Mouse (Mus musculus) olfactory bulb, adult 2 months (tissue): ENCODE measurements around the gene Pgc. TPM values are rescaled to one million over a fixed set of nuclear protein-coding genes. Genes with fewer than 3 reads are reported as not detected.
A peak's percentile ranks its signal among the peaks of the same experiment; 100 is the strongest.

Experiments
- H3K27ac ChIP-seq: fragments of 200-500 bp; 2 replicates; pipeline ENCODE4 v1.5.1; 2012; ENCODE audit warnings: low read depth, low read length; ENCODE audit not compliant: insufficient read depth
- H3K4me1 ChIP-seq: fragments of 200-500 bp; 2 replicates; pipeline ENCODE4 v1.6.1; 2012; ENCODE audit warnings: low read length; ENCODE audit not compliant: control insufficient read depth, insufficient read depth
- H3K4me3 ChIP-seq: fragments of 200-500 bp; 2 replicates; pipeline ENCODE4 v1.5.1; 2012; ENCODE audit warnings: mild to moderate bottlenecking, low read depth, low read length, moderate library complexity; ENCODE audit not compliant: insufficient read depth
- CTCF ChIP-seq: fragments of 200-500 bp; IDR thresholded peaks from 2 replicates; pipeline ENCODE4 v1.5.1; 2012; ENCODE audit warnings: low read depth, mild to moderate bottlenecking, low read length, moderate library complexity; ENCODE audit not compliant: insufficient read depth
- POLR2A ChIP-seq: fragments of 200-500 bp; IDR thresholded peaks from 2 replicates; pipeline ENCODE4 v1.6.1; 2012; ENCODE audit warnings: mild to moderate bottlenecking, low read depth, low read length, moderate library complexity; ENCODE audit not compliant: insufficient read depth
- WGBS: fragments of 180-500 bp; shearing (Covaris S2); methylation state at CpG from one replicate; pipeline ENCODE4 v1.1.7; 2018; 5-methylcytosine and 5-hydroxymethylcytosine counted together
- polyA plus RNA-seq: library from polyadenylated mRNA; stranded (reverse); fragments of >200 nt; gene quantifications from 2 replicates; pipeline ENCODE4 v1.2.4, GENCODE M21; 2012; ENCODE audit warnings: low replicate concordance; ENCODE audit not compliant: missing spikeins, insufficient read depth, insufficient read length

Gene Pgc
- not detected in 2 replicates for polyA plus RNA-seq

- Histone ChIP-seq H3K4me3 (no peak within 1 kb of the TSS), H3K4me1 (no peaks in the 10 kb centered on the region), H3K27ac (no peak within 1 kb of the TSS)
- TF ChIP-seq POLR2A, result no peak
- no peak for TF ChIP-seq CTCF
- WGBS, result 88% methylated on average over 11 of the region's 11 CpGs
Measured at GRCm38 (mm10) chr17:47726566-47726965, at the start of gene Pgc. Gene Pgc (plus strand): TSS chr17:47726842.

DNA sequence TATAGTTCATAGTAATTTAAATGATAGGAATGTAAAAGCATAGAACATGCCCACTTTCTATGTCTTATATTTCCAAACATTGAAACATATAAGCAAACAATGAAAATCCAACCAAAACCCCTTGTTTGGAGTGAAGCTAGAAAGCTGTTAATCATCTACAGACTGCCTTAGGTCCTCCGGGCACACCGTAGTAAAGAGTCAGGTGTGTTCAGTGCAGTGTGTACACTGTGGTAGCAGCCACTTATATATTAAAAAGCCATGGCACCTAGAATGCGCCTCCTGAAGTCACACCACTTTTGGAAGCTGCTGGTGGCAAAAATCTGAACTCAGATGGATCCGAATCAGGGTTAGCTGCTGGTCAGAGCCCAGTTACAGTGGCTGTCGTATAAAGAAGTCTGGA is 48.4 kb upstream of the Pgc start:
- WGBS, result 91% methylated on average over 5 of the region's 5 CpGs
- Histone ChIP-seq H3K4me3 (no peak overlapping the region), H3K27ac (no peak overlapping the region), H3K4me1 (peaks cover 3% of the 10 kb centered on the region)
- no peak for TF ChIP-seq POLR2A
- no peak for TF ChIP-seq CTCF

DNA sequence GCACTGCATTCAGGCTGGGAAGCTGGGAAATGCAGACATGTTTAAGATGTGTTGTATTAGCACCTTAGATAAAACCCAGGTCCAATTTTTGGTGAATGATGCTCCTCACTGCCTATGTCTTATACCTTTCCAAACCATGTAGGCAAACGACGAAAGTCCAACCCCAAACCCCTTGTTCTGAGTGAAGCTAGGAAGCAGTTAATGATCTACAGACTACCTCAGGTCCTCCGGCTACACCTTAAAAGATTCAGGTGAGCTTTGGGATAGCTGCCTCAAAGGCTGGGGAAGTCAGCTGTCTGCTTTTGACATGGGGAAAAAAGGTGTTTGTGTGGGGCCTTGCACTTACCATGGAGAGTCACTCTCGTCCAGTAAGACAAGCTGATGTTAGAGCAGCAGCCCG is 47.9 kb upstream of the Pgc start:
- Histone ChIP-seq H3K4me3 (no peak overlapping the region), H3K27ac (no peak overlapping the region), H3K4me1 (peaks cover 3% of the 10 kb centered on the region; the same call in 1 of the 2 replicates)
- 87% methylated on average over 5 of the region's 5 CpGs for WGBS
- TF ChIP-seq POLR2A, result no peak
- TF ChIP-seq CTCF, result no peak

GRCm38 (mm10) chr17:47682836-47683235 is 43.8 kb upstream of the Pgc start:
- H3K4me1 ChIP-seq, result 0 out of 2 replicates have a peak, but pooled peaks cover 4% of the 10 kb centered on the region
- no peak overlapping the region for H3K27ac ChIP-seq
- 81% methylated on average over 4 of the region's 4 CpGs for WGBS
- no peak for TF ChIP-seq POLR2A
- no peak for TF ChIP-seq CTCF
- H3K4me3 ChIP-seq, result no peak overlapping the region

- WGBS, result 1% methylated on average over 70 of the region's 70 CpGs
- H3K4me3 ChIP-seq, result peak overlapping the region; percentile 65
- H3K4me1 ChIP-seq, result peaks cover 12% of the 10 kb centered on the region
- TF ChIP-seq POLR2A (peak; percentile 80), CTCF (no peak)
- H3K27ac ChIP-seq, result peak overlapping the region; percentile 41; the same call in 1 of the 2 replicates
Measured at GRCm38 (mm10) chr17:47687409-47688343, 39.0 kb upstream of the Pgc start.

DNA sequence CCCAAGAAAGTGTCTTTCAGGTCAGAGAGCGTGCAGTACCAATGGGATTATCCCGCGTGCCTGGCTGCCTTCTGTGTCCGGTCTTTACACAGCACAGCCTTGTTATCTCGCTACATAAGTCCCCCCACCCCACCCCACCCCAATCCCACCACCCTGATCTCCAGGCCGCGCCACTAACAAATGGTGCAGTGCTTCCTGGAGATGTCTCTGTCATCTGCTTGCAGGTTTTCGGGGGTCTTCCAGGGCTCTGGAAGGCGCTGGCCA is 38.4 kb upstream of the Pgc start, which contains the start of gene Tomm6:
Tomm6 (minus strand) TSS at position 43 of the 264 bp plus-strand sequence.
- Histone ChIP-seq H3K4me3 (peak within 1 kb of the TSS; percentile 65), H3K4me1 (peaks cover 12% of the 10 kb centered on the region), H3K27ac (peak within 1 kb of the TSS; percentile 65)
- TF ChIP-seq CTCF (no peak), POLR2A (no peak)
- WGBS, result 0% methylated on average over 9 of the region's 9 CpGs

GRCm38 (mm10) chr17:47688608-47689575 is 37.8 kb upstream of the Pgc start, which contains the start of gene Frs3:
Gene Frs3 (plus strand): TSS chr17:47689030.
- H3K4me1 ChIP-seq, result peaks cover 12% of the 10 kb centered on the region

DNA sequence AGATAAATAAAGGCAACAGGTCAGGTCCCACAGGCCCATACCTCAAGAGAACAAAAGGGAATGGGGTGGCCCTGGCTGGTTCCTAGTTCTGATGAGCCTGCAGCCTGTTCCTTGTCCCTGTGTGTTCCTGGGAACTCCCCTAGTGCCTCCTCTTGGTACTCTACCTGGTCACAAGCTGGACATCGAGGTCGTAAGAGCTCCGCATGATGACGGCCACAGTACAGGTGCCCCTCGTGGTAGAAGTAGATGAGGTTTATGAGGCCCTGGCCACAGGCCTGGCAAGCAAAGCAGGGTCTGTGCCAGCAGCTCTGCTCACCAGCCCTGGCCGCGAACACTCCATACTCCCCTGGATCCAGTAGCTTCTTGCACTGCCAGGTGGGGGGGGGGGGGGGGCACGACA is 36.7 kb upstream of the Pgc start:
- H3K4me1 ChIP-seq, result peaks cover 17% of the 10 kb centered on the region
- WGBS, result 84% methylated on average over 8 of the region's 8 CpGs
- TF ChIP-seq POLR2A (no peak), CTCF (no peak)
- no peak overlapping the region for H3K27ac ChIP-seq
- H3K4me3 ChIP-seq, result no peak overlapping the region

More at GRCm38 (mm10) chr17:47688608-47689575, 37.8 kb upstream of the Pgc start, which contains the start of gene Frs3:
- peak within 1 kb of the TSS; percentile 65 for H3K27ac ChIP-seq
- H3K4me3 ChIP-seq, result peak within 1 kb of the TSS; percentile 65
- WGBS, result under 1% methylated on average over 58 of the region's 58 CpGs
- TF ChIP-seq CTCF (no peak), POLR2A (peak; percentile 34; the same call in 1 of the 2 replicates)

DNA sequence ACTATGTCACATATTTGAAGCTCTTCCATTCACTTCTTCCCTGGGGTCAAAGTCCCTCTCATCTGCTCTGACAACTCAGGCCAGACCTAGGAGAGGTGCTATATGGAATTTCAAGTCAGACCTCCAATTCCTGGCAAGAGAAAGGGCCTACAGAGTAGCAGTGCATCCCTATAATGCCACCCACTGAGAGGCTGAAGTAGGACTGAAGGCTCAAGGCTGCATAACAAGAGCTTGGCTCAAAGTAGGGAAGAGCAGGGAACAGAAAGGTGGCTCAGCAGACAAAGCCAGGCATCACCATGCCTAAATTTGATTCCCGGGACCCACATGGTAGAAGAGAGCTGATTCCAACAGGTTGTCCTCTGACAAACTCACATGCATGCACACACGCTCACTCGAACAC is 35.0 kb upstream of the Pgc start:
- Histone ChIP-seq H3K4me1 (peaks cover 13% of the 10 kb centered on the region), H3K4me3 (no peak overlapping the region), H3K27ac (no peak overlapping the region)
- TF ChIP-seq POLR2A (no peak), CTCF (no peak)
- WGBS, result 97% methylated on average over 3 of the region's 3 CpGs
